Mouse (Mus musculus) lung, adult 2 months (tissue): ENCODE results near the gene Zfp266. TPM values are rescaled to one million over a fixed set of nuclear protein-coding genes. Genes with fewer than 3 reads are reported as not detected.

Experiments
- DNase-seq: peaks from one replicate; pipeline ENCODE4 v3.0.0; 2022
- H3K4me1 ChIP-seq: fragments of 200-500 bp; 2 replicates; pipeline ENCODE4 v1.6.1; 2011; ENCODE audit warnings: low read length; ENCODE audit not compliant: control insufficient read depth, insufficient read depth
- H3K4me3 ChIP-seq: fragments of 200-500 bp; replicated peaks from 2 replicates; pipeline ENCODE3; 2011; ENCODE audit warnings: low read depth, mild to moderate bottlenecking, control low read depth, low read length; ENCODE audit errors: extremely low read depth
- CTCF ChIP-seq: fragments of 200-500 bp; IDR thresholded peaks from 2 replicates; pipeline ENCODE4 v1.5.1; 2011; ENCODE audit warnings: mild to moderate bottlenecking, low read length, control low read depth; ENCODE audit not compliant: insufficient read depth
- POLR2A ChIP-seq: fragments of 200-500 bp; IDR thresholded peaks from 2 replicates; pipeline ENCODE4 v1.6.1; 2011; ENCODE audit warnings: low read depth, mild to moderate bottlenecking, control low read depth, low read length, borderline replicate concordance; ENCODE audit errors: extremely low read depth
- WGBS: fragments of 180-500 bp; shearing (Covaris S2); methylation state at CpG from one replicate; pipeline ENCODE4 v1.1.7; 2018; 5-methylcytosine and 5-hydroxymethylcytosine counted together
- polyA plus RNA-seq: library from polyadenylated mRNA; depleted of rRNA; stranded (reverse); fragments of >200 nt; gene quantifications from 2 replicates; pipeline ENCODE4 v1.2.3, GENCODE M21; 2012; rRNA removed

The Zfp266 gene
- polyA plus RNA-seq, 1 experiment, result 8.9 TPM

DNA sequence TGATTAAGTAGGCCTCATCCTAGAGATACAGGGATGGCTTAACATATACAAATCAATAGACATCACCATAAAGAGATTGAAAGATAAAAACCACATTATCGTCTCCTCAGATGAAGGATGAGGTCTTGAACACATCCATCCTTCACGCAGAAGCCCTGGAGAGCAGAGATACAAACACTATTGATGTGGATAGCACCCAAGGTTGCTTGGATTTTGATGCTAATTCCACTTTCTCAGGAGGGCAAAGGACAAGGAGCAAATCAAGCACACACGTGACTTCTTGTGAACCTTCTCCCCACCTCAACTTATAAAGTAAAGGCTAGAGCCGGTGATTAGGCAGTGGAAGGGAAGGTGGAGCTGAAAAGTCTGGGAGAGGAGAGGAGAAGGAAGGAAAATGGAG lies 67.6 kb downstream of the Zfp266 start:
- no peak overlapping the region for H3K4me3 ChIP-seq
- TF ChIP-seq POLR2A (no peak), CTCF (no peak)
- no peaks in the 10 kb centered on the region; the same call in 1 of the 2 replicates for H3K4me1 ChIP-seq
- no peak for DNase-seq
- 90% methylated on average over 4 of the region's 4 CpGs for WGBS

DNA sequence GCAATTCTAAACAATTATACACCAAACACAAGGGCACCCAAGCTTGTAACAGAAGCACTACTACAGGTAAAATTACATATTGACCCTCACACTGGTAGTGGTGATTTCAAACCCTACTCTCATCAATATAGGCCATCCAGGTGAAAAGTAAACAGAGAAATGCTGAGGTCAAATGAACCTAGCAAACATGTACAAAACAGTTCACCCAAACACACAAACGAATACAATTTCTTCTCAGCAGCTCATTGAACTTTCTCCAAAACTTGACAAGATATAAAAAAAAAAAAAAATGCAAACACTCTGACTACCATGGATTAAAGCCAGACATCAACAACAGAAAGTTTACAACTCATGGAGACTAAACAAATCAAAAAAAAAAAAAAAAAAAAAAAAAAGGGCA lies 69.7 kb downstream of the Zfp266 start:
- WGBS, result 87% methylated on average over 1 of the region's 1 CpGs

More for the DNA sequence above, 69.7 kb downstream of the Zfp266 start:
- Histone ChIP-seq H3K4me1 (no peaks in the 10 kb centered on the region; the same call in 1 of the 2 replicates), H3K4me3 (no peak overlapping the region)
- DNase-seq, result no peak
- TF ChIP-seq CTCF, result no peak

Other genes starting within 250 kb of the Zfp266 start
- gene Olfr39, start 239.1 kb downstream of the Zfp266 start, polyA plus RNA-seq, result not detected in 2 replicates
- not detected in 2 replicates for gene Olfr873, start 222.9 kb downstream of the Zfp266 start, polyA plus RNA-seq
- not detected in 2 replicates for gene Olfr18, start 185.3 kb downstream of the Zfp266 start, polyA plus RNA-seq
- gene Zfp560, start 136.2 kb downstream of the Zfp266 start, polyA plus RNA-seq, result 3.3 and 5.4 TPM in 2 replicates
- gene Zfp26, start 61.3 kb downstream of the Zfp266 start, polyA plus RNA-seq, result 1.5 and 2.8 TPM in 2 replicates
- gene Zfp426, start 28.7 kb downstream of the Zfp266 start, polyA plus RNA-seq, result 4.6 and 5.0 TPM in 2 replicates
- 1.7 and 2.6 TPM in 2 replicates for gene Zfp846, start 59.9 kb upstream of the Zfp266 start, polyA plus RNA-seq
- gene Ubl5, start 121.5 kb upstream of the Zfp266 start, polyA plus RNA-seq, result 172 and 176 TPM in 2 replicates
- 55.6 and 59.7 TPM in 2 replicates for gene Fbxl12, start 123.3 kb upstream of the Zfp266 start, polyA plus RNA-seq
- gene Pin1, start 130.7 kb upstream of the Zfp266 start, polyA plus RNA-seq, result 14.8 and 17.9 TPM in 2 replicates
- gene Olfm2, start 224.9 kb upstream of the Zfp266 start, polyA plus RNA-seq, result 14.2 and 15.2 TPM in 2 replicates